Comparison of ENCODE assay signal across 26 mouse cellular contexts in genomic region chr2:51448121-51448520, GRCm38 (mm10).
A peak's percentile ranks its signal among the peaks of the same experiment; 100 is the strongest.
DNase-seq lines count a peak whose midpoint lies in the region; ATAC-seq and TF ChIP-seq lines count a peak whose summit lies in the region.
"Had no signal": no experiment of that assay in that cellular context is flagged by ENCODE, and none has a peak within 500 bp of the region (broad histone marks: within the 10 kb centered on the region; RNA-seq: fewer than 3 reads in every experiment).

No protein-coding gene starts in this region.

- peak overlapping the region; percentile 64; the same call in 1 of the 2 replicates for H3K27ac ChIP-seq in ES-E14 (ENCODE audit: insufficient read depth, low read depth, low read length, poor library complexity, severe bottlenecking)
- H3K27ac ChIP-seq in midbrain, embryonic 14.5 days (replicated peaks; ENCODE audit: low read depth, low read length) = no peak overlapping the region

- H3K36me3 ChIP-seq in ES-E14 (ENCODE audit: control insufficient read depth, insufficient read depth, low read length, poor library complexity, severe bottlenecking) = no peaks in the 10 kb centered on the region; the same call in 1 of the 2 replicates
- H3K36me3 ChIP-seq in midbrain, embryonic 14.5 days (ENCODE audit: control insufficient read depth, insufficient read depth, low read length) = no peaks in the 10 kb centered on the region
- H3K36me3 ChIP-seq: G1E had no signal

- no peaks in the 10 kb centered on the region for H3K27me3 ChIP-seq in midbrain, embryonic 14.5 days (ENCODE audit: control insufficient read depth, insufficient read depth, low read length)
- H3K27me3 ChIP-seq: CH12.LX, Patski had no signal

- no peak overlapping the region for H3K4me3 ChIP-seq in ES-E14 (ENCODE audit: insufficient read depth in 1 of 2, low read depth in 1 of 2, low read length in 2 of 2, poor library complexity in 1 of 2, severe bottlenecking in 1 of 2)
- H3K4me3 ChIP-seq in midbrain, embryonic 14.5 days (replicated peaks; ENCODE audit: low read depth, low read length) = no peak overlapping the region
- H3K4me3 ChIP-seq in lung, adult 2 months (replicated peaks; ENCODE audit: extremely low read depth, low read depth, low read length) = no peak overlapping the region

- TF ChIP-seq POLR2A in lung, adult 2 months (IDR thresholded peaks at IDR 0.05; ENCODE audit: borderline replicate concordance, extremely low read depth, low read depth, low read length) = no peak

- no peak for ATAC-seq in midbrain, embryonic 14.5 days (ENCODE audit: low FRiP score, low TSS enrichment)
- ATAC-seq: activated CD4-positive, CD25-positive, alpha-beta regulatory T cell, adult 4 months; CD4-positive, CD25-positive, alpha-beta regulatory T cell, adult 4 months; Patski had no signal

- no peak overlapping the region for H3K9ac ChIP-seq in ES-E14 (ENCODE audit: insufficient read depth, low read depth, low read length, poor library complexity, severe bottlenecking)
- no peak overlapping the region for H3K9ac ChIP-seq in midbrain, embryonic 14.5 days (replicated peaks; ENCODE audit: low read length)

- in situ Hi-C loops in ES-E14 (cut with MboI; ENCODE audit: low sequenced_read_pairs in 2 of 2, unreplicated experiment in 2 of 2) = no loop called here

- no peak overlapping the region for H3K4me2 ChIP-seq in midbrain, embryonic 14.5 days (ENCODE audit: low read length)

- DNase-seq in ES-CJ7 (ENCODE audit: low read depth, low spot score) (peak; percentile 95), ES-E14 (ENCODE audit: low read depth, low spot score) (peak; percentile 63), R1 (ENCODE audit: low read depth, low spot score) (peak; percentile 99), ZHBTc4 (ENCODE audit: low read depth, low spot score) (peak; percentile 95)
- no peak for DNase-seq in right cerebral cortex, adult 18-20 months
- DNase-seq in midbrain, embryonic 14.5 days = no peak
- DNase-seq in lung, adult 2 months = no peak
- no peak for DNase-seq in frontal cortex, adult 2 months (ENCODE audit: extremely low spot score in 1 of 2, low spot score in 1 of 2)
- DNase-seq: adrenal gland, adult 2 months; adrenal gland, adult 8-10 months; adrenal gland, postnatal 10 days; adrenal gland, postnatal 14 days; adrenal gland, postnatal 25 days; adrenal gland, postnatal 36 days; B cell, adult 2 months; cerebellum, adult 11 months; cerebellum, adult 11-12 months; cerebellum, adult 18-20 months; cerebellum, adult 2 months; cerebellum, adult 8-10 months; cerebellum, adult 9-10 months had no signal

- 95% methylated on average over 3 of the region's 3 CpGs for WGBS in midbrain, embryonic 14.5 days
- WGBS in lung, adult 2 months = 90% methylated on average over 3 of the region's 3 CpGs

- no peak for TF ChIP-seq CTCF in lung, adult 2 months (IDR thresholded peaks at IDR 0.05; ENCODE audit: insufficient read depth, low read length)

- peaks cover 0 to 2% of the 10 kb centered on the region in 2 experiments; a peak in 3 of 4 replicates for H3K4me1 ChIP-seq in ES-E14 (ENCODE audit: control insufficient read depth in 2 of 2, insufficient read depth in 2 of 2, low read length in 2 of 2, poor library complexity in 1 of 2)
- peaks cover 19% of the 10 kb centered on the region; the same call in 1 of the 2 replicates for H3K4me1 ChIP-seq in midbrain, embryonic 14.5 days (ENCODE audit: control insufficient read depth, insufficient read depth, low read length)
- no peaks in the 10 kb centered on the region for H3K4me1 ChIP-seq in lung, adult 2 months (ENCODE audit: control insufficient read depth, insufficient read depth, low read length)

- no peaks in the 10 kb centered on the region for H3K9me3 ChIP-seq in ES-E14 (ENCODE audit: control insufficient read depth, insufficient read depth, low read depth, low read length)
- no peaks in the 10 kb centered on the region for H3K9me3 ChIP-seq in midbrain, embryonic 14.5 days (ENCODE audit: control insufficient read depth, low read length)

TF ChIP-seq in ES-E14, 5 proteins besides CTCF, POLR2A, EP300 and RAD21:
- TF ChIP-seq CHD2 (IDR thresholded peaks at IDR 0.05; ENCODE audit: low read depth, low read length) (no peak), ZC3H11A (IDR thresholded peaks at IDR 0.05; ENCODE audit: borderline replicate concordance, low read depth, low read length) (no peak), ZNF384 (IDR thresholded peaks at IDR 0.05; ENCODE audit: low read depth, low read length) (no peak), MAFK (IDR thresholded peaks at IDR 0.05; ENCODE audit: insufficient read depth, low read depth, low read length) (no peak), HCFC1 (IDR thresholded peaks at IDR 0.05; ENCODE audit: borderline replicate concordance, insufficient read depth, low read length) (no peak)

Comparison
In these comparisons a context has a peak if more than half of its experiments do, and no peak if none do; other contexts are left out.
1. DNase-seq: peak in ES-CJ7 (single experiment), ES-E14 (single experiment), R1 (single experiment) and ZHBTc4 (single experiment); none in right cerebral cortex, adult 18-20 months (single experiment), midbrain, embryonic 14.5 days (single experiment), lung, adult 2 months (single experiment) and frontal cortex, adult 2 months (0 of 2).